11 mouse cellular contexts compared by ENCODE assay signal in genomic region chr1:133415086-133415485, GRCm38 (mm10). TPM values are rescaled to one million over a fixed set of nuclear protein-coding genes. Genes with fewer than 3 reads are reported as not detected.
DNase-seq lines count a peak whose midpoint lies in the region; ATAC-seq and TF ChIP-seq lines count a peak whose summit lies in the region.
"Had no signal": no experiment of that assay in that cellular context is flagged by ENCODE, and none has a peak within 500 bp of the region (broad histone marks: within the 10 kb centered on the region; RNA-seq: fewer than 3 reads in every experiment).

No protein-coding gene starts in this region.

- no peak for ATAC-seq in hindbrain, embryonic 13.5 days (ENCODE audit: low FRiP score)
- no peak for ATAC-seq in hindbrain, embryonic 12.5 days (ENCODE audit: low FRiP score)
- ATAC-seq: CD4-positive, CD25-positive, alpha-beta regulatory T cell, adult 4 months had no signal

- peaks cover 74% of the 10 kb centered on the region for H3K4me1 ChIP-seq in hindbrain, embryonic 13.5 days (replicated peaks)
- H3K4me1 ChIP-seq in hindbrain, embryonic 12.5 days = peaks cover 78% of the 10 kb centered on the region
- peaks cover 97% of the 10 kb centered on the region for H3K4me1 ChIP-seq in E14TG2a.4 (replicated peaks; ENCODE audit: low read depth, low read length)

- no peak for TF ChIP-seq CTCF in E14TG2a.4 (conservative IDR thresholded peaks at IDR 0.05; ENCODE audit: low read length)

- no peak overlapping the region for H3K4me3 ChIP-seq in hindbrain, embryonic 13.5 days
- no peak overlapping the region for H3K4me3 ChIP-seq in hindbrain, embryonic 12.5 days
- 0 out of 2 replicates have a peak overlapping the region, but pooled peaks have one; percentile 5 for H3K4me3 ChIP-seq in E14TG2a.4 (replicated peaks; ENCODE audit: low read length)
- H3K4me3 ChIP-seq: heart, adult 2 months had no signal

- intact Hi-C loops in heart, postnatal 14 days (cut with DNase I) = no loop called here

- H3K27me3 ChIP-seq in hindbrain, embryonic 13.5 days = no peaks in the 10 kb centered on the region
- no peaks in the 10 kb centered on the region for H3K27me3 ChIP-seq in hindbrain, embryonic 12.5 days
- peaks cover 11% of the 10 kb centered on the region for H3K27me3 ChIP-seq in E14TG2a.4 (ENCODE audit: insufficient read depth, low read length)

- H3K27ac ChIP-seq in hindbrain, embryonic 13.5 days = no peak overlapping the region
- no peak overlapping the region for H3K27ac ChIP-seq in hindbrain, embryonic 12.5 days
- H3K27ac ChIP-seq: heart, adult 2 months had no signal

- WGBS in hindbrain, embryonic 13.5 days = 52% methylated on average over 7 of the region's 7 CpGs
- WGBS in hindbrain, embryonic 12.5 days = 63% methylated on average over 7 of the region's 7 CpGs

- peak overlapping the region; percentile 39; the same call in 1 of the 2 replicates for H3K9ac ChIP-seq in hindbrain, embryonic 13.5 days
- no peak overlapping the region for H3K9ac ChIP-seq in hindbrain, embryonic 12.5 days

- H3K9me3 ChIP-seq in hindbrain, embryonic 13.5 days = no peaks in the 10 kb centered on the region
- H3K9me3 ChIP-seq in hindbrain, embryonic 12.5 days (replicated peaks) = no peaks in the 10 kb centered on the region
- no peaks in the 10 kb centered on the region for H3K9me3 ChIP-seq in E14TG2a.4 (ENCODE audit: low read length)

- DNase-seq in kidney, adult 11 months = peak; percentile 83
- DNase-seq in kidney, postnatal 36 days = peak; percentile 74 to 88
- DNase-seq in adrenal gland, postnatal 4 days (ENCODE audit: low spot score in 2 of 2) = no peak
- DNase-seq in heart, postnatal 14 days = no peak
- DNase-seq: heart, adult 2 months; heart, postnatal 36 days had no signal

- H3K36me3 ChIP-seq in hindbrain, embryonic 13.5 days = no peaks in the 10 kb centered on the region
- no peaks in the 10 kb centered on the region for H3K36me3 ChIP-seq in hindbrain, embryonic 12.5 days
- H3K36me3 ChIP-seq in E14TG2a.4 (ENCODE audit: insufficient read depth, low read length) = 0 out of 2 replicates have a peak, but pooled peaks cover 4% of the 10 kb centered on the region

- H3K4me2 ChIP-seq in hindbrain, embryonic 13.5 days = no peak overlapping the region
- H3K4me2 ChIP-seq in hindbrain, embryonic 12.5 days (replicated peaks) = no peak overlapping the region

RNA-seq across cellular contexts. Expression of gene Sox13, which starts 9.1 kb away (rescaled TPM):
- polyA plus RNA-seq in hindbrain, embryonic 13.5 days (2015; fragmentation: Nextera tagmentation; extraction: Ambion mirVana) = 7.9 and 8.0 TPM in 2 replicates
- 17.5 and 19.2 TPM in 2 replicates for polyA plus RNA-seq in hindbrain, embryonic 12.5 days (2016; fragmentation: Nextera tagmentation; extraction: Ambion mirVana)
- 10 to 100 TPM; 26.0 to 35.2 TPM for total RNA-seq in adrenal gland, postnatal 4 days (2021)
- 10 to 100 TPM; 22.3 to 23.9 TPM for total RNA-seq in heart, postnatal 14 days (2021)
- polyA plus RNA-seq: CD4-positive, CD25-positive, alpha-beta regulatory T cell, adult 4 months had no signal

RNA-seq across cellular contexts. Expression of gene Etnk2, which starts 51.7 kb away (rescaled TPM):
- polyA plus RNA-seq in hindbrain, embryonic 13.5 days (2015; fragmentation: Nextera tagmentation; extraction: Ambion mirVana) = 9.9 and 10.3 TPM in 2 replicates
- polyA plus RNA-seq in hindbrain, embryonic 12.5 days (2016; fragmentation: Nextera tagmentation; extraction: Ambion mirVana) = 5.2 and 5.6 TPM in 2 replicates
- 10 to 100 TPM in 1 of 2 experiments, 1 to 10 TPM in 1; 8.1 to 12.1 TPM for total RNA-seq in adrenal gland, postnatal 4 days (2021)
- total RNA-seq in heart, postnatal 14 days (2021) = under 1 TPM; 0.49 to 0.67 TPM
- total RNA-seq: common myeloid progenitor, adult 5-6 weeks had no signal
- polyA plus RNA-seq: CD4-positive, CD25-positive, alpha-beta regulatory T cell, adult 4 months had no signal

Comparison
In these comparisons a context has a peak if more than half of its experiments do, and no peak if none do; other contexts are left out.
1. DNase-seq: peak in kidney, adult 11 months (single experiment) and kidney, postnatal 36 days (2 of 2); none in adrenal gland, postnatal 4 days (0 of 2) and heart, postnatal 14 days (0 of 2).
2. RNA of gene Etnk2, which starts 51.7 kb away (total RNA-seq): 8.1 to 12.1 TPM in adrenal gland, postnatal 4 days; 0.49 to 0.67 TPM in heart, postnatal 14 days; every median in the first group is over 4 times any median in the second.